Comparison of ENCODE assay signal across 21 mouse cellular contexts in genomic region chr15:51657621-51658020, GRCm38 (mm10).
DNase-seq lines count a peak whose midpoint lies in the region; ATAC-seq and TF ChIP-seq lines count a peak whose summit lies in the region.
"Had no signal": no experiment of that assay in that cellular context is flagged by ENCODE, and none has a peak within 500 bp of the region (broad histone marks: within the 10 kb centered on the region; RNA-seq: fewer than 3 reads in every experiment).

No protein-coding gene starts in this region.

- H3K27ac ChIP-seq in liver, embryonic 12.5 days = no peak overlapping the region
- no peak overlapping the region for H3K27ac ChIP-seq in liver, postnatal 0 days (ENCODE audit: low read depth)
- H3K27ac ChIP-seq in liver, embryonic 13.5 days = no peak overlapping the region
- no peak overlapping the region for H3K27ac ChIP-seq in heart, embryonic 11.5 days (ENCODE audit: low read depth, low read length)
- H3K27ac ChIP-seq: embryonic facial prominence, embryonic 13.5 days; embryonic facial prominence, embryonic 15.5 days; forebrain, embryonic 10.5 days; forebrain, embryonic 12.5 days had no signal

- no peak overlapping the region for H3K4me2 ChIP-seq in liver, embryonic 12.5 days
- H3K4me2 ChIP-seq in liver, postnatal 0 days (ENCODE audit: low read depth, low read length) = no peak overlapping the region
- H3K4me2 ChIP-seq in liver, embryonic 13.5 days = no peak overlapping the region
- no peak overlapping the region for H3K4me2 ChIP-seq in heart, embryonic 11.5 days
- H3K4me2 ChIP-seq: embryonic facial prominence, embryonic 13.5 days; embryonic facial prominence, embryonic 15.5 days; forebrain, embryonic 12.5 days had no signal

- no peaks in the 10 kb centered on the region for H3K27me3 ChIP-seq in liver, embryonic 12.5 days (replicated peaks)
- no peaks in the 10 kb centered on the region for H3K27me3 ChIP-seq in liver, postnatal 0 days (ENCODE audit: insufficient read depth, low read length)
- no peaks in the 10 kb centered on the region for H3K27me3 ChIP-seq in liver, embryonic 13.5 days
- H3K27me3 ChIP-seq in heart, embryonic 11.5 days (ENCODE audit: control insufficient read depth, insufficient read depth, low read length) = no peaks in the 10 kb centered on the region
- H3K27me3 ChIP-seq: embryonic facial prominence, embryonic 13.5 days; embryonic facial prominence, embryonic 15.5 days; forebrain, embryonic 12.5 days had no signal

- H3K9me3 ChIP-seq in liver, embryonic 12.5 days (replicated peaks) = no peaks in the 10 kb centered on the region
- 0 out of 2 replicates have a peak, but pooled peaks cover 4% of the 10 kb centered on the region for H3K9me3 ChIP-seq in liver, postnatal 0 days (ENCODE audit: low read length)
- H3K9me3 ChIP-seq in liver, embryonic 13.5 days (replicated peaks) = no peaks in the 10 kb centered on the region
- H3K9me3 ChIP-seq in heart, embryonic 11.5 days (replicated peaks; ENCODE audit: control insufficient read depth, low read length) = peaks cover 3% of the 10 kb centered on the region; the same call in 1 of the 2 replicates
- H3K9me3 ChIP-seq: forebrain, embryonic 10.5 days had no signal

- TF ChIP-seq EP300 in liver, postnatal 0 days (IDR thresholded peaks at IDR 0.05; ENCODE audit: low read depth) = no peak

- no peak overlapping the region for H3K4me3 ChIP-seq in liver, embryonic 12.5 days
- H3K4me3 ChIP-seq in liver, postnatal 0 days (ENCODE audit: low read depth, low read length) = no peak overlapping the region
- H3K4me3 ChIP-seq in liver, embryonic 13.5 days (replicated peaks) = no peak overlapping the region
- no peak overlapping the region for H3K4me3 ChIP-seq in heart, embryonic 11.5 days (ENCODE audit: low read depth, low read length)
- H3K4me3 ChIP-seq: embryonic facial prominence, embryonic 13.5 days; embryonic facial prominence, embryonic 15.5 days; erythroblast, embryonic 14.5 days; forebrain, embryonic 10.5 days; forebrain, embryonic 12.5 days had no signal

- H3K36me3 ChIP-seq in liver, embryonic 12.5 days = no peaks in the 10 kb centered on the region
- H3K36me3 ChIP-seq in liver, postnatal 0 days (replicated peaks; ENCODE audit: insufficient read depth, low read length) = no peaks in the 10 kb centered on the region
- no peaks in the 10 kb centered on the region for H3K36me3 ChIP-seq in liver, embryonic 13.5 days
- no peaks in the 10 kb centered on the region for H3K36me3 ChIP-seq in heart, embryonic 11.5 days (ENCODE audit: control insufficient read depth, insufficient read depth, low read length)
- H3K36me3 ChIP-seq: embryonic facial prominence, embryonic 13.5 days; embryonic facial prominence, embryonic 15.5 days; forebrain, embryonic 10.5 days; forebrain, embryonic 12.5 days had no signal

- no peak for TF ChIP-seq CTCF in liver, postnatal 0 days (IDR thresholded peaks at IDR 0.05; ENCODE audit: low read depth)

- H3K9ac ChIP-seq in liver, embryonic 12.5 days = no peak overlapping the region
- no peak overlapping the region for H3K9ac ChIP-seq in liver, postnatal 0 days (replicated peaks)
- no peak overlapping the region for H3K9ac ChIP-seq in liver, embryonic 13.5 days
- no peak overlapping the region for H3K9ac ChIP-seq in heart, embryonic 11.5 days (ENCODE audit: low read depth, low read length)
- H3K9ac ChIP-seq: embryonic facial prominence, embryonic 13.5 days; embryonic facial prominence, embryonic 15.5 days; forebrain, embryonic 12.5 days had no signal

- no peaks in the 10 kb centered on the region for H3K4me1 ChIP-seq in liver, embryonic 12.5 days
- H3K4me1 ChIP-seq in liver, postnatal 0 days (ENCODE audit: insufficient read depth) = no peaks in the 10 kb centered on the region
- no peaks in the 10 kb centered on the region for H3K4me1 ChIP-seq in liver, embryonic 13.5 days (replicated peaks)
- no peaks in the 10 kb centered on the region for H3K4me1 ChIP-seq in heart, embryonic 11.5 days (ENCODE audit: control insufficient read depth, insufficient read depth, low read length)
- H3K4me1 ChIP-seq: forebrain, embryonic 10.5 days; forebrain, embryonic 12.5 days had no signal

- peak; percentile 76 for ATAC-seq in liver, embryonic 12.5 days
- no peak for ATAC-seq in liver, postnatal 0 days
- ATAC-seq in liver, embryonic 13.5 days (ENCODE audit: low read depth) = peak; percentile 57; the same call in 1 of the 2 replicates
- no peak for ATAC-seq in heart, embryonic 11.5 days (replicated peaks; ENCODE audit: insufficient number of reproducible peaks, low FRiP score, low TSS enrichment)
- ATAC-seq: forebrain, embryonic 14.5 days; forebrain, embryonic 16.5 days had no signal

- DNase-seq in liver, postnatal 0 days = no peak
- DNase-seq in c-Kit-positive CD71-positive TER-119-negative erythroid progenitor cells, embryonic 14.5 days (ENCODE audit: low read depth) = peak; percentile 3
- no peak for DNase-seq in liver, embryonic 13.5 days
- no peak for DNase-seq in thymus, postnatal 25 days
- DNase-seq: adrenal gland, adult 2 months; adrenal gland, postnatal 10 days; adrenal gland, postnatal 25 days; cerebellum, adult 11-12 months; cerebellum, adult 2 months; cerebellum, adult 9-10 months; cerebellum, postnatal 10 days; cerebellum, postnatal 25 days had no signal

- WGBS in liver, embryonic 12.5 days (ENCODE audit: insufficient replicate concordance) = 64% methylated on average over 1 of the region's 1 CpGs
- WGBS in liver, postnatal 0 days (ENCODE audit: insufficient replicate concordance) = 74% methylated on average over 1 of the region's 1 CpGs
- WGBS in liver, embryonic 13.5 days (ENCODE audit: insufficient replicate concordance) = 46% methylated on average over 1 of the region's 1 CpGs
- 81% methylated on average over 1 of the region's 1 CpGs for WGBS in heart, embryonic 11.5 days (ENCODE audit: insufficient replicate concordance)

Comparison
In these comparisons a context has a peak if more than half of its experiments do, and no peak if none do; other contexts are left out.
1. ATAC-seq: peak in liver, embryonic 12.5 days (single experiment) and liver, embryonic 13.5 days (single experiment); none in liver, postnatal 0 days (single experiment) and heart, embryonic 11.5 days (single experiment).